Mouse (Mus musculus) forebrain, embryonic 11.5 days (tissue): ENCODE measurements around the gene Kif16b. TPM values are rescaled to one million over a fixed set of nuclear protein-coding genes. Genes with fewer than 3 reads are reported as not detected.
A peak's percentile ranks its signal among the peaks of the same experiment; 100 is the strongest.

ENCODE experiments used
- ATAC-seq: fragments of 200-750 bp; cut with Nextera tagmentation; replicated peaks from 2 replicates; pipeline ENCODE4 v1.8.0; 2017; ENCODE audit warnings: moderate TSS enrichment; ENCODE audit not compliant: low FRiP score
- DNase-seq: peaks from one replicate; pipeline ENCODE4 v3.0.0-alpha.2; 2017; ENCODE audit warnings: low spot score
- H3K27ac ChIP-seq: fragments of 300-500 bp; sonication (generic); 2 replicates; pipeline ENCODE4 v1.5.1; 2014; ENCODE audit warnings: low read depth, low read length
- H3K27me3 ChIP-seq: fragments of 300-500 bp; sonication (generic); 2 replicates; pipeline ENCODE4 v1.6.1; 2014; ENCODE audit warnings: mild to moderate bottlenecking, low read length, mixed read lengths; ENCODE audit not compliant: control insufficient read depth, insufficient read depth
- H3K36me3 ChIP-seq: fragments of 300-500 bp; sonication (generic); 2 replicates; pipeline ENCODE4 v1.6.1; 2014; ENCODE audit warnings: mild to moderate bottlenecking, low read length, moderate library complexity, mixed read lengths; ENCODE audit not compliant: control insufficient read depth, insufficient read depth
- H3K4me1 ChIP-seq: fragments of 300-500 bp; sonication (generic); replicated peaks from 2 replicates; pipeline ENCODE4 v1.6.1; 2014; ENCODE audit warnings: low read length, mixed read lengths; ENCODE audit not compliant: control insufficient read depth, insufficient read depth
- H3K4me2 ChIP-seq: fragments of 300-500 bp; sonication (generic); 2 replicates; pipeline ENCODE4 v1.6.1; 2014; ENCODE audit warnings: low read depth, mild to moderate bottlenecking, low read length, moderate library complexity, mixed read lengths; ENCODE audit not compliant: severe bottlenecking
- H3K4me3 ChIP-seq: fragments of 300-500 bp; sonication (generic); 2 replicates; pipeline ENCODE4 v1.5.1; 2014; ENCODE audit warnings: low read depth, low read length
- H3K9ac ChIP-seq: fragments of 300-500 bp; sonication (generic); 2 replicates; pipeline ENCODE4 v1.6.1; 2014; ENCODE audit warnings: low read length
- H3K9me3 ChIP-seq: fragments of 300-500 bp; sonication (generic); 2 replicates; pipeline ENCODE4 v1.6.1; 2016; ENCODE audit warnings: low read length, mixed read lengths; ENCODE audit not compliant: control insufficient read depth
- WGBS: fragments of 180-500 bp; shearing (Covaris S2); extraction: QIAGEN DNeasy Blood & Tissue Kit; methylation state at CpG from one replicate; pipeline ENCODE4 v1.1.7; 2014; 5-methylcytosine and 5-hydroxymethylcytosine counted together
- polyA plus RNA-seq: library from polyadenylated mRNA; unstranded; fragments of >200 nt; fragmentation: Nextera tagmentation; extraction: Ambion mirVana; gene quantifications from 2 replicates; pipeline ENCODE4 v1.2.1, GENCODE M21; 2014

Gene Kif16b
- polyA plus RNA-seq, 1 experiment from 2014 or later: 8.9 TPM

- ATAC-seq: no peak
Measured at GRCm38 (mm10) chr2:142715186-142715911, 186.0 kb downstream of the Kif16b start.

GRCm38 (mm10) chr2:142712727-142713126 lies 188.6 kb downstream of the Kif16b start:
- Histone ChIP-seq H3K27ac (no peak overlapping the region), H3K9ac (no peak overlapping the region), H3K9me3 (no peaks in the 10 kb centered on the region), H3K4me2 (no peak overlapping the region), H3K4me3 (no peak overlapping the region), H3K4me1 (no peaks in the 10 kb centered on the region), H3K36me3 (no peaks in the 10 kb centered on the region), H3K27me3 (no peaks in the 10 kb centered on the region)
- DNase-seq (no peak), ATAC-seq (no peak)
- WGBS: 89% methylated on average over 11 of the region's 11 CpGs

More at GRCm38 (mm10) chr2:142715186-142715911, 186.0 kb downstream of the Kif16b start:
- Histone ChIP-seq H3K36me3 (no peaks in the 10 kb centered on the region), H3K27me3 (no peaks in the 10 kb centered on the region), H3K27ac (no peak overlapping the region), H3K9ac (no peak overlapping the region), H3K9me3 (no peaks in the 10 kb centered on the region), H3K4me2 (no peak overlapping the region), H3K4me3 (no peak overlapping the region), H3K4me1 (no peaks in the 10 kb centered on the region)
- WGBS: 73% methylated on average over 1 of the region's 1 CpGs
- no peak for DNase-seq

DNA sequence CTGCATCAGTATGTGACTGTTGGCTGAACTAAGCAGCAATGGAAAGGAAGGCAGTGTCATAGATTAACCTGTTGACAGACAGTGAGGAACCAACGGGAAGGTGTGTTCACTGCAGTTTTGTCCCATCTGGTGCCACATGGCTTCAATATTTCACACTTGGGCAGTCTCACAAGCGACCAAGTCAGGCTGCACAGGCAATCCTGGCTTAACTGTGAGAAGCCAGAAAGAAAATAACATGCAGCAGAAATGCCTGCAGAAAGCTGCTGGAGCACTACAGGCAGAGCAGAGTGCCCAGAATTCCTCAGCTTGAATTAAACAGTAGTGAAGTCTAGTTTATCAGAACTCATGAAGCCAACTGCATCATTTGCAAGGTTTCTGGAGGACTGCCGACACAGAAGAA lies 192.0 kb downstream of the Kif16b start:
- DNase-seq: no peak
- no peak for ATAC-seq
- no peak overlapping the region for H3K4me3 ChIP-seq
- WGBS: 86% methylated on average over 3 of the region's 3 CpGs
- no peak overlapping the region for H3K9ac ChIP-seq
- H3K36me3 ChIP-seq: no peaks in the 10 kb centered on the region
- H3K9me3 ChIP-seq: no peaks in the 10 kb centered on the region
- H3K4me2 ChIP-seq: no peak overlapping the region
- no peaks in the 10 kb centered on the region for H3K4me1 ChIP-seq
- no peaks in the 10 kb centered on the region for H3K27me3 ChIP-seq
- H3K27ac ChIP-seq: no peak overlapping the region

GRCm38 (mm10) chr2:142700689-142701088 lies 200.6 kb downstream of the Kif16b start:
- no peak overlapping the region for H3K4me3 ChIP-seq
- ATAC-seq: peak; percentile 55; the same call in 1 of the 2 replicates
- no peak for DNase-seq
- no peaks in the 10 kb centered on the region for H3K9me3 ChIP-seq
- no peaks in the 10 kb centered on the region for H3K36me3 ChIP-seq
- WGBS: 57% methylated on average over 4 of the region's 4 CpGs
- H3K27me3 ChIP-seq: no peaks in the 10 kb centered on the region
- H3K4me2 ChIP-seq: no peak overlapping the region
- H3K27ac ChIP-seq: no peak overlapping the region
- no peak overlapping the region for H3K9ac ChIP-seq
- H3K4me1 ChIP-seq: 0 out of 2 replicates have a peak, but pooled peaks cover 2% of the 10 kb centered on the region

DNA sequence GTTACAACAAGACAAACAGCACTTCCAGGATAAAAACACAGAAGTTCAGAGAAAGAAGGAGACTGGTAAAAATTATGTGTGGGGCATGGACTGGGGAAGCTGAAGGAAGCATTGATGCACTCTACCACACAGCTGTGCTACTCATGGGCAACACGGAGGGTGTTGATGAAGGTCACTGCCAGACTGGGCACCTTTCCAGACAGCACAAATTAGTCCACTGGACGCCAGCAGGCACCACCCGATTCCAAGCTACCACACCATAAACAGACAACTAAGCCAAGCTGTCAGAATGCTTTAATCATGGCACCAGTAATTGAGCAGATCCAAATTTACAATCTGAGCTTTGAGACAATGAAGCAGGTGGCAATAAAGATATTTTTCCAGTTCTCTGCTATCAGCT lies 202.7 kb downstream of the Kif16b start:
- Histone ChIP-seq H3K27ac (no peak overlapping the region), H3K9ac (no peak overlapping the region), H3K4me3 (no peak overlapping the region), H3K4me1 (0 out of 2 replicates have a peak, but pooled peaks cover 2% of the 10 kb centered on the region), H3K36me3 (no peaks in the 10 kb centered on the region), H3K4me2 (no peak overlapping the region), H3K27me3 (no peaks in the 10 kb centered on the region), H3K9me3 (no peaks in the 10 kb centered on the region)
- ATAC-seq (no peak), DNase-seq (no peak)
- WGBS: 83% methylated on average over 3 of the region's 3 CpGs

DNA sequence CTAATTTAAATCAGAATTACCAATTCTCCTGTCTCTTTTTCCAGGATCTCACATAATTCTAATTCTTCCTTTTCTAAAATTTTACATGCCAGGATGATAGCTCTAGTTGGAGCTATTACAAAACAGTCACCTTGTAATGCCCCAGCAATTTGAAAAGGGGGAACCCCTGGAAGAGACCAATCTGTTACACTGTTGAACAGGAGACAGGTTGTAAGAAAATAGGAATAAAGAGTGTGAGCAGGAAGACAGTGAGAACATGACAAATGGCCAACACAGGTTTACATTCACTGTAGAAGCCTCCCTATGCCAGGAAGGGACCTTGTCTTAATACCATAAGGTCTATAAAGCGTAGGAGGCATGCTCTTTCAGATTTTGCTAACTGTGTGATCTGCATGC lies 206.4 kb downstream of the Kif16b start:
- Histone ChIP-seq H3K27me3 (no peaks in the 10 kb centered on the region), H3K9me3 (no peaks in the 10 kb centered on the region), H3K36me3 (no peaks in the 10 kb centered on the region), H3K4me1 (no peaks in the 10 kb centered on the region), H3K4me2 (no peak overlapping the region), H3K27ac (no peak overlapping the region), H3K4me3 (no peak overlapping the region), H3K9ac (no peak overlapping the region)
- ATAC-seq: no peak
- 97% methylated on average over 1 of the region's 1 CpGs for WGBS
- no peak for DNase-seq

- 81% methylated on average over 3 of the region's 3 CpGs for WGBS
- H3K27ac ChIP-seq: no peak overlapping the region
- H3K4me2 ChIP-seq: no peak overlapping the region
- ATAC-seq (no peak), DNase-seq (no peak)
- no peak overlapping the region for H3K9ac ChIP-seq
- no peaks in the 10 kb centered on the region for H3K27me3 ChIP-seq
- H3K4me3 ChIP-seq: no peak overlapping the region
- H3K9me3 ChIP-seq: no peaks in the 10 kb centered on the region
- H3K36me3 ChIP-seq: no peaks in the 10 kb centered on the region
- H3K4me1 ChIP-seq: no peaks in the 10 kb centered on the region
Measured at GRCm38 (mm10) chr2:142694019-142694935, 207.1 kb downstream of the Kif16b start.

- Histone ChIP-seq H3K27ac (no peak overlapping the region), H3K9ac (no peak overlapping the region), H3K4me3 (no peak overlapping the region), H3K9me3 (no peaks in the 10 kb centered on the region), H3K4me2 (no peak overlapping the region), H3K36me3 (no peaks in the 10 kb centered on the region), H3K4me1 (no peaks in the 10 kb centered on the region), H3K27me3 (no peaks in the 10 kb centered on the region)
- ATAC-seq (no peak), DNase-seq (no peak)
- 93% methylated on average over 1 of the region's 1 CpGs for WGBS
Measured at GRCm38 (mm10) chr2:142693461-142693860, 207.9 kb downstream of the Kif16b start.
